Mouse (Mus musculus): ENCODE data around the gene Acat2. TPM values are rescaled to one million over a fixed set of nuclear protein-coding genes. Genes with fewer than 3 reads are reported as not detected.
"Not testable (repeated sequence)": the region's sequence is repeated elsewhere in the genome, so short reads cannot be mapped to it uniquely, and the experiment has no call there.

The Acat2 gene
- polyA plus RNA-seq, 1 experiment from 2014 or later = 137 TPM

DNA sequence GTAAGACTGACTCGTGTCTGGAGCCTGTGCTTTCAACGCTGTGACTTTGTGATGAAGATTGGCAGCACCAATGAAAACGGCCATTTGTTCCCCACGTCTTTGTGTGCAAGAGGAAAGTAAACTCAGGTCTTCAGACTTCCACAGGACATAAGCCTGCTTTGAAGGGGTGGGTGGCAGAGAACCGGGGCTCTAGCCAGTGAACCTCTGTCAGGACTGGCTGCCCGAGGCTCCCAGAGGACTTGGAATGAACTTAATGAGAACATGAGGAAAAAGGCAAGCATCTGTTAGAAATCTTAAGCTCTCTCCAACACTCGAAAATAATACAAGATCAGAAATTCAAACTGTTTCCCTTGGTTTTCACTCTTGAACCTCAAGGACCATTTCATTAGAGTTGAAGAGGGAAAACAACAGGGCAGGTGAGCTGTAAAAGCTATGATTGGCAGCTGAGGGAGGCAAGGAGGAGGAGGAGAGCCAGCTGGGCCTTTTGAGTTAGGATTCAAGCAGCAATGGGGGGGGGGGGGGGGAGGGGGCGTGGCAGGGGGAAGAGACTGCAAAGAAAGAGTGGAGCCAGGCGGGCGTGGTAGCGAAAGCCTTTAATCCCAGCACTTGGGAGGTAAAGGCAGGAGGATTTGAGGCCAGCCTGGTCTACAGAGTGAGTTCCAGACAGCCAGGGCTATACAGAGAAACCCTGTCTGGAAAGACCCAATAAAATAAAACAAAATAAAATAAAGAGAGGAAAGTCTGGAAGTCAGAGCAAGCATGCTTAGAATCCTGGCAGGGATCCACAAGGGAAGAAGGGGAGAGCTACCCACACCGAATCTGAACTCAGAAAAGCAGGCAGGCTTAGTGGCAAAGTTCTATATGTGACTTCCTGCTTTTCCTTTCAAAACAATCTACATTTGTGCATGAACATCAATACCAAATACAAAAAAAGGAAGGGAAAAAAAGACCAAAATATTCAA is 56.9 kb downstream of the Acat2 start:
- no peaks in the 10 kb centered on the region for H3K9me3 ChIP-seq (replicated peaks; ENCODE audit: control insufficient read depth, low read length)
- no peak for ATAC-seq (ENCODE audit: insufficient read depth, low FRiP score)
- H3K36me3 ChIP-seq (ENCODE audit: control insufficient read depth, insufficient read depth, low read length) = no peaks in the 10 kb centered on the region
- H3K4me3 ChIP-seq (replicated peaks; ENCODE audit: low read length) = no peak overlapping the region
- 49% methylated on average over 12 of the region's 12 CpGs for WGBS
- no peak overlapping the region for H3K9ac ChIP-seq (ENCODE audit: low read length)
- H3K4me2 ChIP-seq (ENCODE audit: low read depth, low read length) = no peak overlapping the region
- H3K4me1 ChIP-seq (ENCODE audit: control insufficient read depth, insufficient read depth, low read length) = no peaks in the 10 kb centered on the region
- H3K27ac ChIP-seq (ENCODE audit: low read length) = peak overlapping the region; percentile 58; the same call in 1 of the 2 replicates
- H3K27me3 ChIP-seq (ENCODE audit: control insufficient read depth, insufficient read depth, low read length) = no peaks in the 10 kb centered on the region

DNA sequence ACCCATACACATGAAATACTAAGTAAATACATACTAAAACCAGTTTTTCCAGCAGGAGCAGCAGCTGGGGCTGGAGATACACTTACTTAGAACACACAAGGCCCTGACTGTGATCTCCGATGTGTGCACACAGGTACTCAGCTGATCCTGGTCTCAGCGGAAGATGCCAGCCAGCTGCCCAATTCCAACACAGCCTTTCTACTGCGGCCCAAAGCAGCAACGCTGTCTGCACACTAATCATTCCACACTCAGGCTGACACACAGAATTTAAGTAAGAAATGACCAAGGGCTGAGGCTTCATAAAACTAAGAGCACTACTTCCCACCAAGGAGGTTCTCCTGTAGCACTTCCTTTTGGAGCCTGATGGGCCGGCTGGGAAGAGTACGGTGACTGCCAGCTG is 58.3 kb downstream of the Acat2 start:
- Histone ChIP-seq H3K9me3 (replicated peaks; ENCODE audit: control insufficient read depth, low read length) (no peaks in the 10 kb centered on the region), H3K27me3 (ENCODE audit: control insufficient read depth, insufficient read depth, low read length) (no peaks in the 10 kb centered on the region), H3K4me3 (replicated peaks; ENCODE audit: low read length) (no peak overlapping the region), H3K4me2 (ENCODE audit: low read depth, low read length) (no peak overlapping the region), H3K9ac (ENCODE audit: low read length) (no peak overlapping the region), H3K36me3 (ENCODE audit: control insufficient read depth, insufficient read depth, low read length) (no peaks in the 10 kb centered on the region), H3K27ac (ENCODE audit: low read length) (no peak overlapping the region), H3K4me1 (ENCODE audit: control insufficient read depth, insufficient read depth, low read length) (no peaks in the 10 kb centered on the region)
- WGBS = 83% methylated on average over 6 of the region's 6 CpGs
- no peak for ATAC-seq (ENCODE audit: insufficient read depth, low FRiP score)

DNA sequence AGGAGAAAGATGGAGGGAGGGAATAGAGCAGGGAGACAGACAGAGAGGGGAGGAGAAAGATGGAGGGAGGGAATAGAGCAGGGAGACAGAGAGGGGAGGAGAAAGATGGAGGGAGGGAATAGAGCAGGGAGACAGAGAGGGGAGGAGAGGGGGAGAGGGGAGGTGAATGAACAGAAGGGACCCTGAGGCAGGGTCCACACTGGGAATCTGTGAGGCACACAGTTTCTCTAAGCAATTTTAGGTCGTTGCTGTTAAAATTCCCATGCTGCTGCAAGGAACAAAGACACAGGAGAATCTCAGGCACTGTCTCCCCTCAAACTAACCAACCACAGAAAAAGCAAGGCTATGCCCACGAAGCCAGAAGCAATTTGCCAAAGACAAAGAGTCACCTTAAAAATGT is 61.9 kb downstream of the Acat2 start:
- H3K27me3 ChIP-seq (ENCODE audit: control insufficient read depth, insufficient read depth, low read length); H3K9ac ChIP-seq (ENCODE audit: low read length); H3K4me1 ChIP-seq (ENCODE audit: control insufficient read depth, insufficient read depth, low read length); ATAC-seq (ENCODE audit: insufficient read depth, low FRiP score); H3K4me3 ChIP-seq (replicated peaks; ENCODE audit: low read length); H3K9me3 ChIP-seq (replicated peaks; ENCODE audit: control insufficient read depth, low read length); H3K36me3 ChIP-seq (ENCODE audit: control insufficient read depth, insufficient read depth, low read length); H3K4me2 ChIP-seq (ENCODE audit: low read depth, low read length): not testable (repeated sequence)
- peak overlapping the region; percentile 20; the same call in 1 of the 2 replicates for H3K27ac ChIP-seq (ENCODE audit: low read length)
- 45% methylated on average over 2 of the region's 2 CpGs for WGBS

DNA sequence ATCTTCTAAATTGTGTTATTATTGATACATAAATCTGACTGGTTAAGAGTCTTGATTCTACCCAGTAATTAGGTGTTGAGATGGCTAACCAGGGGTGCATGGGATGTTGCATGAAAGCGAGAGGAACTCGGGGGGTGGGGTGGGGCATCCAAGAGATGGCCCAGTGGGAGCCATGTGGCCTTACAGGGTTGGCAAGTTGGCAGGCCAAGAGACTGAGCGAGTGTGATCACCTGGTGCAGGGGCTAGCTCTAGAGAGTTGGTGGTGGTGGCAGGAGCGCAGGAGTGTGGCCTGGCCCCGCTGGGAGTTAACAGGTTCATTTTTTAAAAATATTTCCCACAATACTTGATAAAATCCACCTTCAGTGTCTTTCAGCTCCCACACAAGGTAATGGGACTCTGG is 62.9 kb downstream of the Acat2 start:
- H3K36me3 ChIP-seq (ENCODE audit: control insufficient read depth, insufficient read depth, low read length) = no peaks in the 10 kb centered on the region
- 78% methylated on average over 5 of the region's 5 CpGs for WGBS
- H3K4me1 ChIP-seq (ENCODE audit: control insufficient read depth, insufficient read depth, low read length) = no peaks in the 10 kb centered on the region
- no peak overlapping the region for H3K4me3 ChIP-seq (replicated peaks; ENCODE audit: low read length)
- H3K9ac ChIP-seq (ENCODE audit: low read length) = no peak overlapping the region
- ATAC-seq (ENCODE audit: insufficient read depth, low FRiP score) = no peak; the same call in 1 of the 2 replicates
- no peaks in the 10 kb centered on the region for H3K27me3 ChIP-seq (ENCODE audit: control insufficient read depth, insufficient read depth, low read length)
- no peaks in the 10 kb centered on the region for H3K9me3 ChIP-seq (replicated peaks; ENCODE audit: control insufficient read depth, low read length)
- no peak overlapping the region for H3K4me2 ChIP-seq (ENCODE audit: low read depth, low read length)
- peak overlapping the region; percentile 3; the same call in 1 of the 2 replicates for H3K27ac ChIP-seq (ENCODE audit: low read length)

Other genes with a start within 250 kb of the Acat2 start
- 38.6 and 39.3 TPM in 2 replicates for gene Igf2r, start 191.1 kb downstream of the Acat2 start, polyA plus RNA-seq (2015; fragmentation: Nextera tagmentation; extraction: Ambion mirVana)
- 0.84 and 0.89 TPM in 2 replicates for gene Mas1, start 92.6 kb downstream of the Acat2 start, polyA plus RNA-seq (2015; fragmentation: Nextera tagmentation; extraction: Ambion mirVana)
- gene Mrgprh, start 84.7 kb downstream of the Acat2 start, polyA plus RNA-seq (2015; fragmentation: Nextera tagmentation; extraction: Ambion mirVana) = 0.09 TPM in 1 of 2 replicates, not detected in the other
- gene Pnldc1, start 50.5 kb downstream of the Acat2 start, polyA plus RNA-seq (2015; fragmentation: Nextera tagmentation; extraction: Ambion mirVana) = 0.42 and 1.1 TPM in 2 replicates
- 347 and 392 TPM in 2 replicates for gene Tcp1, start 45.0 kb downstream of the Acat2 start, polyA plus RNA-seq (2015; fragmentation: Nextera tagmentation; extraction: Ambion mirVana)
- 120 and 141 TPM in 2 replicates for gene Mrpl18, start 44.4 kb downstream of the Acat2 start, polyA plus RNA-seq (2015; fragmentation: Nextera tagmentation; extraction: Ambion mirVana)
- gene Acat3, start 20.1 kb downstream of the Acat2 start, polyA plus RNA-seq (2015; fragmentation: Nextera tagmentation; extraction: Ambion mirVana) = 1.2 and 1.5 TPM in 2 replicates
- gene Wtap, start 33.4 kb upstream of the Acat2 start, polyA plus RNA-seq (2015; fragmentation: Nextera tagmentation; extraction: Ambion mirVana) = 101 and 105 TPM in 2 replicates
- 125 and 130 TPM in 2 replicates for gene Sod2, start 46.1 kb upstream of the Acat2 start, polyA plus RNA-seq (2015; fragmentation: Nextera tagmentation; extraction: Ambion mirVana)
- gene Gpr31b, start 91.5 kb upstream of the Acat2 start, polyA plus RNA-seq (2015; fragmentation: Nextera tagmentation; extraction: Ambion mirVana) = not detected in 2 replicates
- 0.15 TPM in 1 of 2 replicates, not detected in the other for gene Tcp10b, start 100.4 kb upstream of the Acat2 start, polyA plus RNA-seq (2015; fragmentation: Nextera tagmentation; extraction: Ambion mirVana)
- gene Unc93a, start 171.1 kb upstream of the Acat2 start, polyA plus RNA-seq (2015; fragmentation: Nextera tagmentation; extraction: Ambion mirVana) = not detected in 2 replicates